Mouse (Mus musculus) retina, embryonic 14.5 days (tissue): ENCODE measurements around the gene Angptl6.

ENCODE experiments used
- DNase-seq: peaks from one replicate; pipeline ENCODE4 v3.0.0-alpha.2; 2015; ENCODE audit warnings: low spot score

Gene Angptl6

GRCm38 (mm10) chr9:20879097-20879792 is at the start of gene Angptl6:
Gene Angptl6, minus strand, starts transcription at chr9:20879727.
- no peak for DNase-seq

DNA sequence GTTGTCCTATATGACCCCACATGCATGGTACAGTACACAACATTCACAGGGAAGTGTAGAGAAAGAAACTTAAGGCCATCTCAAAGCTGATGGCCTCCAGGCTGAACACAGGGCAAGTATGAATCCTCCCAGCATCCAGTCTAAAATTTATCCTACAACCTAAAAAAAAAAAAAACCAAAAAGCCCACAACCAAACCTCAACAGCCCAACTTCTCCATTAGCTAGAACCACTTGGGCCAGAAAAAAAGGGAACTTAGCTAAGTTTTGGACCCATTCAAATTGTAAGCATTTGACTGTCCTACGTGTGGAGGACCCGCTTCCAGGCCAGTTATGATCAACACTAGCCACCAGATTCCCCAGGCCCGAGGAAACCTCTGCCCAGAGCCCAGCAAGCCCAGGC is 43.7 kb upstream of the Angptl6 start:
- DNase-seq = no peak

- peak; percentile 11 for DNase-seq
These were observed 36.6 kb upstream of the Angptl6 start for GRCm38 (mm10) chr9:20916160-20916559.

DNA sequence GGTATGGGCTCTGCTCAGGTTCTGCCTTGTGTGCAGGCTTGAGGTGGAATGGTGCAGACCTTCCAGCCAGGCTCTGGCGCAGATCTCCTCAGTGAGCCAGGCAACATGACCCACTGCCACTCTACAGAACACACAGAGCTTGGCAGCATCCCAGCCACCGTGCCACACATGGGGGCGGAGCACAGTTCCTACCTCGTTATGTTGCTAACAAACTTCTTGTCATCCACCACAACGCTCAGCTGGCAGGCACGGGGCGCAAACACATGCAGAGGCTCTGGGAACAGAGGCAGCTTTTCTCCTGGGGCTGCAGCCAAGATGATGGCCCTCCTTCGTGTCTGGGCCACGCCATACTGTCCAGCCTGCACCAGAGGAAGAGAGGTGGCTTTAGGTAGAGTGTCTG is 30.4 kb upstream of the Angptl6 start:
- no peak for DNase-seq

DNA sequence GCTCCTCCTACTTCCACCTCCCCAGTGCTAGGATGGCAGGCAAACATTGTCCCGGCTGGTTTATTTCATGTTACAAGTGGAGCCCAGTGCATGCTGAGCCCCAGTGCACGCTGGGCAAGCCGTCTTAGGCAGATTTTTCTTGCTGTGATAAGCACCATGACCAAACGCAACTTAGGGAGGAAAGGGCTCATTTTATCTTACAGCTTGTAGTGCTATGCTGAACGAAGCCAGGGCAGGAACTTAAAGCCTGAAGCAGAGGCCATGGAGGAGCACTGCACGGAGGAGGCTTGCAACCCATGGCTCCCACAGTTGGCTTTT is 22.6 kb upstream of the Angptl6 start:
- DNase-seq = no peak

GRCm38 (mm10) chr9:20901466-20902173 is 22.1 kb upstream of the Angptl6 start:
- peak; percentile 72 for DNase-seq

DNA sequence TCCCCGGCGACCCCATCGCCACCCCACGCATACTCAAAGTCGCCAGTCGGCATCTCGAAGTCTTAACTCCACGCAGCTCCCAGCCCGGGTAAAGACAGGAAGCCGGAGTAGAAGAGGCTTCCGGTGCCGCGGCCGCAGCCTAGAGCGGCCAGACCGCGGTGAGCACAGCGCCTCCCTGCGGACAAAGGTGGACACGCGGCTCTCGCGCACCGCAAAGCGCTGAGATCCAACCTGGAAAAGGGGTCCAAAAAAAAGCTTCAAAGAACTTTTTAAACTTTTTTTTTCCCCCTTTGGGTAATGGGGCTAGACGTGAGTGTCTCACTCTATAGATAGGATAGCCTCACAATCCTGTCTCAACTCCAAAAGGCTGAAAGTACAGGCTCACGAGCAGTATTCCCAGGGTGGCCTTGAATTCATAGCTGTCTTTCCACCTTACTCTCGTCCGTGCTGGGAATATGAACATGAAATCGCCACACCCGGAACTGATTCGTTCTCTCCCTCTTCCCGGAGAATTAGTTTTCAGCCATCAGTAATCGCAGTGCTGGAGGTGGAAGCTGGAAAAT is 19.1 kb upstream of the Angptl6 start, which contains the start of gene Eif3g:
TSS of gene Eif3g (minus strand) at position 113 of the 563 bp plus-strand sequence.
- peak; percentile 93 for DNase-seq

GRCm38 (mm10) chr9:20897736-20898510 is 18.4 kb upstream of the Angptl6 start:
- DNase-seq = no peak

DNA sequence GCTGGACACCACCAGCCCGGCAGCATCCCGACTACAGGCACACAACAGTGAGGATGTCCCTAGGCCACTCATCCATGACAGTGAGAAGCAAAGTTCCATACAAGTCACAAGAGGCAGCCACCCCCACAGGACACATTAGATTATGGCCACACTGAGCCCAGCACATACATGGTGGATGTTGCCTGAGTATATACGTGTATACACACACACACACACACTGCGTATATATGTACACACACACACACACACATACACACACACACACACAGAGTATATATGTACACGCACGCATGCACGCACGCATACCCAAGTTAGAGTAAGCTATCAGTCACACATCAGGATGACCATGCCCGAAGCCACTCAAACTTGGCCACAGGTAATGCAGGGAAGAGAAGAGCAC is 15.9 kb upstream of the Angptl6 start:
- DNase-seq = no peak

- DNase-seq = no peak
These were observed 15.1 kb upstream of the Angptl6 start for GRCm38 (mm10) chr9:20894629-20895028.

- no peak for DNase-seq
These were observed 14.2 kb upstream of the Angptl6 start for GRCm38 (mm10) chr9:20893590-20894343.

DNA sequence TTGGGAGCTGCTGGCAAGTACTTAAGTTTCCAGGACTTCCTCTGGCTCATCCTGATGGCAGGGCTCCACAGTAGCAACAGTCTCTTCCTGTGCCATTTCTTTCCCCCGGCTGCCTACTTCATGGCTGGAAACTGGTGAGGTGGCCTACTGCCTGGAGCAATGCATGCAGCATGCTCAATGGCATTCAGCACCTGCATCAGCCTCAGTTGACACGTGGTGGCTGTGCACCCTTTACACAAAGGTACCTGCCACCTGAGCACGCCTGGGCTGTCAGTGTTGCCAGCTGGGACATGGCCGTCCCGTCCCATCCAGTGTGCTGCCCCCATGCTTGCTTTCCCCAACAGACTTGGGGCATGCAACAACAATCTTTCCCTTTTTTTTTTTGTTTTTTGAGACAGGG is 13.5 kb upstream of the Angptl6 start:
- no peak for DNase-seq

GRCm38 (mm10) chr9:20892104-20892653 is 12.7 kb upstream of the Angptl6 start:
- no peak for DNase-seq

GRCm38 (mm10) chr9:20891339-20892103 is 12.0 kb upstream of the Angptl6 start:
- DNase-seq = no peak

- DNase-seq = no peak
These were observed 10.9 kb upstream of the Angptl6 start for GRCm38 (mm10) chr9:20890411-20890810.

- no peak for DNase-seq
These were observed 9.9 kb upstream of the Angptl6 start for GRCm38 (mm10) chr9:20889185-20890141.

- DNase-seq = no peak
These were observed 8.8 kb upstream of the Angptl6 start for GRCm38 (mm10) chr9:20888386-20888765.

DNA sequence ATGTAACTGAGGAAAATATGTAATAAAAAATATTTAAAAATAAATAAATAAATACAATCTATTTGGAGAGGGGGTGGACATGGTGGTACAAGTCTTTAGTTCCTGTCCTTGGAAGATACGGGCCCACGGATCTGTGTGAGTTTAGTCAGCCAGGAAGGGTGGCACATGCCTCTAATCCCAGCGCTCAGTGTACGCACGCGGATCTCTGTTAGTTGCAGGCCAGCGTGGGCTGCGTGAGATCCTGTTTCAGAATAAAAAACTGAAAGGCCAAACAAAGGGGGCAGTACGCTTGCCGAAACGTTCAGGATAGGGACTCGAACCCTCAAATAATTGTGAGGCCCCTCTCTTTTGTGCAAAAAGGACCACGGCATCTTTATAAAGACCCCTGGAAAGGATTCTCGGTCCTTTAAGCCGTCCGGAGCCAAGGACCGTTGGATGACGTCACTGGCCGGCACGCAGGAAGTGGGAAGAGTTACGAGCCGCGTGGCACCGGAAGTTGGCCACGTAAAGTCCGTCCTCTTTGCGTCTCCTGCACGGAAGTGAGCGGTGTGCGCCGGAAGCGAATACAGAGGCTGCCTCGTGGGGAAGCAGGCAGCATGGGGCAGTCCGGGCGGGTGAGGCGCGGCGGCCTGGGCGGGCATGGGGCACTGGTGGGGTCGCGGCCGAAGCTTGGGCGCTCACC is 8.3 kb upstream of the Angptl6 start, which contains the start of gene Ppan:
TSS of gene Ppan (plus strand) at position 472 of the 682 bp plus-strand sequence.
- peak; percentile 95 for DNase-seq

DNA sequence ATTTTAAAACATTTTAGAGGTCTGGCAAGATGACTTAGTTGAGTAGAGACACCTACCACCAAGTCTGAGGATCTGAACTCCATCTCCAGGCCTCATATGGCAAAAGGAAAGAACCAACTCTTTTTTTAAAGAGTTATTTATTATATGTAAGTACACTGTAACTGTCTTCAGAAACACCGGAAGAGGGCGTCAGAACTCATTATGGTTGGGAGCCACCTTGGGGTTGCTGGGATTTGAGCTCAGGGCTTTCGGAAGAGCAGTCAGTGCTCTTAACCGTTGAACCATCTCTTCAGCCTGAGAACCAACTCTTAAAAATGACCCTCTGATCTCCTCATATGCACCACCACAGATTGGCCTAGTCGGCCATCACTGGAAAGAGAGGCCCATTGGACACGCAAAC is 7.7 kb upstream of the Angptl6 start:
- no peak for DNase-seq
